Mouse (Mus musculus) gastrocnemius, adult 8-10 months (tissue): ENCODE data around the gene Gpc6. TPM values are rescaled to one million over a fixed set of nuclear protein-coding genes. Genes with fewer than 3 reads are reported as not detected.

ENCODE experiments used
- DNase-seq, 2 experiments: peaks; one replicate each; pipeline ENCODE4 v3.0.0; 2022; ENCODE audit warnings: low spot score in 2 of 2
- total RNA-seq, 4 experiments: library from RNA; stranded (reverse); gene quantifications; 2 replicates each; pipeline ENCODE4 v1.2.4; 2022

Gpc6 gene
- total RNA-seq, 4 experiments from 2014 or later = 1.1 to 3.0 (median 1.2) TPM

- DNase-seq = no peak
Observed at GRCm38 (mm10) chr14:117841797-117842553, 916.9 kb downstream of the Gpc6 start.

GRCm38 (mm10) chr14:117849591-117850505 is 924.7 kb downstream of the Gpc6 start:
- DNase-seq = no peak

DNA sequence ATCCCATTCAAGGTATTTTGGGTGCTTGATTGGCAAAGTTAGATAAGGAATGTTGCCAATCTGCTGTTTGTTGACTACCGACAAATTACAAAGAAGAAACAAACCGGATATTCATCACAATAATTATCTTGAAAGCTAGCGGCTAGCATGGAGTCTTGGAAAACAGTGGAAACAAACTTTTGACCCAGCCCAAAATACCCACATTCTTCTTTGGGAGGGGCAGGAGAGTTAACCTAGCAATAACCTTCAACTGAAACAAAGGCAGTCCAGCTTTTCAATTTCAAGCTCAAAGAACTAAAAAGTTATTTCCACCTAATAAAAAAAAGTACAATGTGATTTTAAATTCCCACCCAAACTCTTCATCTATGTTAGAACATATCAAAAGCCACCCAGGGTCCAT is 927.2 kb downstream of the Gpc6 start:
- DNase-seq = no peak

- no peak for DNase-seq
Observed at GRCm38 (mm10) chr14:117852842-117853241, 927.7 kb downstream of the Gpc6 start.

GRCm38 (mm10) chr14:117854498-117854897 is 929.4 kb downstream of the Gpc6 start:
- no peak for DNase-seq

- no peak for DNase-seq
Observed at GRCm38 (mm10) chr14:117871268-117871667, 946.2 kb downstream of the Gpc6 start.

GRCm38 (mm10) chr14:117879313-117879712 is 954.2 kb downstream of the Gpc6 start:
- DNase-seq = no peak

DNA sequence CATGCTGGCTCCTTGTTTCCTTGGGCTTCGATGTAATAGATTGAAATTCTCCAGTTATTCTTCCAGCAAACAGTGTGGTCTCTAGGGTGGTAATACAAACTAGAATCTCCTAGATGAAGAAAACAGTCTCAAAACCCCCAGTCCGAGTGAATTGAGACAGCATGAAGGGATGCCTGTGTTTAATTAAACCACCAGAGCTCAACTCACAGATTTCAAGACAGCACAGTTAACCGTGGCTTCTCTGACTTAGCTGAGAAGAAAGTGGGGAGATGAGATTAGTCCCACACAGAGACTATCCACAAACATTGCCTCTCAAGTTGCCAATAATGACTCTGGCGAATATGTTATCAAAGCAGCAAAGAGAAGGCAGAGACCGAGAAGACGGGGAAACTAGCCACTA is 956.0 kb downstream of the Gpc6 start:
- no peak for DNase-seq

GRCm38 (mm10) chr14:117882222-117882621 is 957.1 kb downstream of the Gpc6 start:
- no peak for DNase-seq

- no peak for DNase-seq
Observed at GRCm38 (mm10) chr14:117889653-117890052, 964.5 kb downstream of the Gpc6 start.

- no peak for DNase-seq
Observed at GRCm38 (mm10) chr14:117891426-117891825, 966.3 kb downstream of the Gpc6 start.

DNA sequence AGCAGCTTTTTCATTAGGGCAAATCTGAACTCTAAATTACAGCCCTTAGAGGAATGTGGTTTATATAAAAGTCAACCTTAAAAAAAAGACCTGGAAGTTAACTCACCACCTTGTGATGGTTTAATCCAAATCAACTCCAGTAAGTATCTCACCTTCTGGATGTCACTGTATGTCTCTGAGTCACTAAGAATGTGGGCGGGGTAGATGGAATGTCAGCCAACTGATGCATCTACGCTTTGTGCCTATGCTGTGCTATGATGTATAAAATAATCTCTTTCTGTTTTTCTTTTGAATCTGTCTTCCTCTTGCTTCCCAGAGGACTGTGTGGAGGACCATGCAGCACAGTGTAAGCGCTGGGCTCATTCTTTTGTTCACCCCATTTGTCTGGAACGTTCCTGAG is 966.9 kb downstream of the Gpc6 start:
- no peak for DNase-seq

GRCm38 (mm10) chr14:117894869-117895538 is 969.9 kb downstream of the Gpc6 start:
- no peak for DNase-seq

DNA sequence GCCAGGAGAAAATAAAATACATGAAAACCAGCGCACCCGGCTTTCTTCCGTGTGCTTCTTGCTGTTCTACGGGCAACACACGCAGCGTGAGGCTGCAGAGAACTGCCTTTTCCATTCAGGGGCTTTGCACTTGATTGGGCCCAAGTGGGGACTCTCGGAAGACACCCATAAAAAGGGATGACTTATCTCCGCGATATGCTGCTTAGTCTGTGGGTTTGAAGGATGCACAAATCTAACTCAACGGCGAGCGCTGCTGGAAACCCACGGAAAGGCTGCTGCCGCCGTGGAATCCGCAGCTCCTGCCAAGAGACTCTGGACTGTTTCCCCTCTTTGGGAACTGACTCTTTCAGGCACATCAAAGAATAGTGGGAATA is 970.4 kb downstream of the Gpc6 start:
- DNase-seq = no peak

- no peak for DNase-seq
Observed at GRCm38 (mm10) chr14:117904300-117904699, 979.2 kb downstream of the Gpc6 start.

DNA sequence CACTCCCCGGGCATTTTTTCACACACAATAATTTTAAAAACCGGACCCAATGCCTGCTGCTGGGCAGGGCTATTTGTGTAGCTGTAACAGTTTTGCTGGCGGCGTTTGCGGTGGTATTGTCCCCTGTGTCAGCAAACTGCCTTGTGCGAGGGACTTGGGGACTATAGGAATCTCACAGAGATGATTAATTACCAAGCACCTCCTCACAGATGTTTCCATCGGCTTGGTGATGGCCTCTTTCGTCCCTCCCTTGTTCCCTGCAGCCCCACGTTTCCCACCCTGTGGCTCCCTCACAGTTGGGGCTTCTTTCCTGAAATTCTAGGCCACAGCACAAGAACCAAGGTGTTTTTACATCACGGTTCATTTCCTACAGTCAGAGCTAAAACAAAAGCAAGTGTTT is 980.6 kb downstream of the Gpc6 start:
- no peak for DNase-seq

DNA sequence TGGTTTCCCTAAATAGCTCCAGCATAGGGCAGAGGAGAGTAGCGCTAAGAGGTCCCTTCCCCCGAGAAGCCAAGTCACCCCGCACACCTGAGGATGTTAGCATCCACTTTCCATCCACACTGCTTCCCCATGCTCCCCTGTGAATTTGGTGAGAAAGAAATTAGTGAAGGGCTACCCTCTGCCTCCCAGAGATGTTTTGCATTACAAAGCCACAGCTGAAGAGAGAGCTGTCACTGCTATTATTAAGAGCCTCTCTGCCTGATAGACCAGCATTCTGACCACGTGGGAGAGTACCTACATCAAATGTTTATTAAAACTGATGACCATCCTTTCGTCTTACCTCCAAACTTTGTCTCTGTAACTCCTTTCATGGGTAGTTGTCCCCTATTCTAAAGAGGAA is 981.2 kb downstream of the Gpc6 start:
- no peak for DNase-seq

DNA sequence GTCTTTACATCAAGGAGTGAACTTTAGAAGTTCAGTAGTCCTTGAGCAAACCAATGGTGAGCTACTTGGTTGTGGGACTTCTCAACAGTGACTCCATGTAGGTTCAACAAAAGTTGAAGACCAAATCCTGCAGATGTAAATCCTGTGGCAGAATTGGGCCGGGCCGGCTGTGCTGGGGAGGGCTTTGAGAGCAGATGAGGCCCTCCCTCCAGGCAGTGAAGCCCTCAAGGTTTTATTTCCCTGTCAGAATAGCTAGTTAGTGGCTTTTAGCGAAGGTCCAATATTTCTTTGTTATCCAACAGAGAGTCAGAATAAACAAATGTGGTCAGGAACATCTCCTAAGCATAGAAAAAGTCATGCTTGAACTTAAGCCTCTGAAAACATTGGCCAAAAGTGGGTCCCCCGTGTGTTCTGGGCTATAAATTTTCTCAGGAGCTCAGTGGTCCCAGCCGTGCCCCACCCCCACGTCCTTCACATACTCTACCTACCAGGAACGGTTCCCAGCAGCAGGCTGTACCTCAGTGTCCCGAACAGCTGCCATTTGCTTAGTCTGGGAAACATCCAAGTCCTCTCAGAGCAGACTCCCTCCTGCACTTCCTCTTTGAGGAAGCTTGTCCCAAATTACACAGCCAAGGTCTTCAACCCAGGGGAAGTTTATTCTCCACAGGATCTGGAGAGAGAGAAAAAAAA is 983.3 kb downstream of the Gpc6 start:
- peak in 1 of 2 experiments; percentile 26 for DNase-seq

- DNase-seq = peak; percentile 14 to 40
Observed at GRCm38 (mm10) chr14:117909046-117909445, 983.9 kb downstream of the Gpc6 start.

DNA sequence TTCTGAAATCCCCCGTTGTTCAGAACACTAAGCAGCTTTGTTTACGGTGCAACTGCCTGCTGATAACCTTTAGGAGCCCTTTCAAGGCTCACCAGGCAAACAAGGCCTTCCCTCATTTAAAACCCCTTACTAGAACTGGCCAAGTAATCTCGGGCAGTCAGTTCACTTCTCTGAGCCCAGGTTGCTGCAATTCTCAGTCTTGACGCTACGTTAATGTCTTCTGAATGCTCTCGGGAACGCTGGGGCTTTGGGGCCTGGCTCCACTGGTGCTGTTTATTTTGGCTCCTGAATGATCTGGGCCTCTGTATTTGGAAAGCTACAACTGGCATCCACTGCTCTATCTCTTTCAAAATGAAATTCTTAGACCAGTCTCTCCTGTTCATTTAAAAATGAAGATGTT is 985.2 kb downstream of the Gpc6 start:
- peak in 1 of 2 experiments; percentile 30 for DNase-seq

- DNase-seq = no peak
Observed at GRCm38 (mm10) chr14:117912624-117913270, 987.6 kb downstream of the Gpc6 start.
